Mouse (Mus musculus) liver, postnatal 0 days (tissue): Measurements from ENCODE around the gene Epop. TPM values are rescaled to one million over a fixed set of nuclear protein-coding genes. Genes with fewer than 3 reads are reported as not detected.
"Not testable (repeated sequence)": the region's sequence is repeated elsewhere in the genome, so short reads cannot be mapped to it uniquely, and the experiment has no call there.

Experiments
- ATAC-seq: fragments of 200-750 bp; cut with Nextera tagmentation; 2 replicates; pipeline ENCODE4 v1.8.0; 2017; ENCODE audit warnings: mild to moderate bottlenecking, moderate library complexity
- DNase-seq: peaks from one replicate; pipeline ENCODE4 v3.0.0-alpha.2; 2016
- H3K27ac ChIP-seq: fragments of 300-500 bp; sonication (generic); 2 replicates; pipeline ENCODE4 v1.5.1; 2014; ENCODE audit warnings: antibody characterized with exemption, moderate library complexity, mild to moderate bottlenecking, low read depth
- H3K27me3 ChIP-seq: fragments of 300-500 bp; sonication (generic); 2 replicates; pipeline ENCODE4 v1.6.1; 2014; ENCODE audit warnings: low read length, control low read depth, mixed read lengths; ENCODE audit not compliant: insufficient read depth
- H3K36me3 ChIP-seq: fragments of 300-500 bp; sonication (generic); replicated peaks from 2 replicates; pipeline ENCODE4 v1.6.1; 2014; ENCODE audit warnings: mild to moderate bottlenecking, control low read depth, low read length, moderate library complexity, mixed read lengths; ENCODE audit not compliant: insufficient read depth
- H3K4me1 ChIP-seq: fragments of 300-500 bp; sonication (generic); 2 replicates; pipeline ENCODE4 v1.6.1; 2014; ENCODE audit warnings: antibody characterized with exemption, mild to moderate bottlenecking, control low read depth; ENCODE audit not compliant: insufficient read depth
- H3K4me2 ChIP-seq: fragments of 300-500 bp; sonication (generic); 2 replicates; pipeline ENCODE4 v1.6.1; 2014; ENCODE audit warnings: low read depth, mild to moderate bottlenecking, low read length, moderate library complexity, mixed read lengths
- H3K4me3 ChIP-seq: fragments of 300-500 bp; sonication (generic); 2 replicates; pipeline ENCODE4 v1.5.1; 2014; ENCODE audit warnings: low read depth, low read length
- H3K9ac ChIP-seq: fragments of 300-500 bp; sonication (generic); replicated peaks from 2 replicates; pipeline ENCODE4 v1.6.1; 2014; ENCODE audit warnings: mild to moderate bottlenecking, moderate library complexity
- H3K9me3 ChIP-seq: fragments of 300-500 bp; sonication (generic); 2 replicates; pipeline ENCODE4 v1.6.1; 2016; ENCODE audit warnings: mild to moderate bottlenecking, control low read depth, low read length, mixed read lengths
- CTCF ChIP-seq: sonication (generic); IDR thresholded peaks from 2 replicates; pipeline ENCODE4 v1.5.1; 2016; ENCODE audit warnings: antibody characterized with exemption, low read depth
- EP300 ChIP-seq: IDR thresholded peaks from 2 replicates; pipeline ENCODE4 v1.6.1; 2016; ENCODE audit warnings: antibody characterized with exemption, low read depth, mild to moderate bottlenecking
- WGBS: fragments of 180-500 bp; shearing (Covaris S2); extraction: QIAGEN DNeasy Blood & Tissue Kit; methylation state at CpG from one replicate; pipeline ENCODE4 v1.1.7; 2014; ENCODE audit not compliant: insufficient replicate concordance; 5-methylcytosine and 5-hydroxymethylcytosine counted together
- polyA plus RNA-seq: library from polyadenylated mRNA; unstranded; fragments of >200 nt; fragmentation: Nextera tagmentation; extraction: Ambion mirVana; gene quantifications from 2 replicates; pipeline ENCODE4 v1.2.1, GENCODE M21; 2015

Gene Epop
- polyA plus RNA-seq, 1 experiment from 2014 or later: 1.1 TPM

- H3K4me1 ChIP-seq: peaks cover 29% of the 10 kb centered on the region
- peaks cover 37% of the 10 kb centered on the region for H3K27me3 ChIP-seq
- no peaks in the 10 kb centered on the region for H3K9me3 ChIP-seq
- DNase-seq (peak; percentile 31), ATAC-seq (no peak)
- H3K27ac ChIP-seq: peak overlapping the region; percentile 39; the same call in 1 of the 2 replicates
- peak overlapping the region; percentile 84 for H3K4me2 ChIP-seq
- H3K9ac ChIP-seq: no peak overlapping the region; the same call in 1 of the 2 replicates
- peak overlapping the region; percentile 69 for H3K4me3 ChIP-seq
- no peaks in the 10 kb centered on the region; the same call in 1 of the 2 replicates for H3K36me3 ChIP-seq
- TF ChIP-seq EP300: no peak
- TF ChIP-seq CTCF: no peak
- WGBS: 2% methylated on average over 14 of the region's 20 CpGs
Observed at GRCm38 (mm10) chr11:97661648-97662133, 32.2 kb upstream of the Epop start.

GRCm38 (mm10) chr11:97660734-97661647, 31.5 kb upstream of the Epop start:
- no peak for DNase-seq
- 4% methylated on average over 27 of the region's 27 CpGs for WGBS

GRCm38 (mm10) chr11:97659990-97660714, 30.6 kb upstream of the Epop start:
- Histone ChIP-seq H3K9ac (peak overlapping the region; percentile 76), H3K4me1 (peaks cover 29% of the 10 kb centered on the region), H3K4me2 (peak overlapping the region; percentile 84), H3K27me3 (peaks cover 37% of the 10 kb centered on the region), H3K9me3 (no peaks in the 10 kb centered on the region), H3K27ac (peak overlapping the region; percentile 90), H3K4me3 (peak overlapping the region; percentile 69), H3K36me3 (no peaks in the 10 kb centered on the region)
- DNase-seq (peak; percentile 84), ATAC-seq (peak; percentile 83)
- TF ChIP-seq CTCF (no peak), EP300 (no peak)
- 0% methylated on average over 70 of the region's 78 CpGs for WGBS

More at GRCm38 (mm10) chr11:97660734-97661647, 31.5 kb upstream of the Epop start:
- H3K4me3 ChIP-seq: peak overlapping the region; percentile 69
- H3K9me3 ChIP-seq: no peaks in the 10 kb centered on the region
- H3K27ac ChIP-seq: peak overlapping the region; percentile 90
- TF ChIP-seq CTCF (no peak), EP300 (no peak)
- peak overlapping the region; percentile 84 for H3K4me2 ChIP-seq
- ATAC-seq: no peak
- peaks cover 37% of the 10 kb centered on the region for H3K27me3 ChIP-seq
- H3K36me3 ChIP-seq: no peaks in the 10 kb centered on the region
- H3K9ac ChIP-seq: peak overlapping the region; percentile 76; the same call in 1 of the 2 replicates
- peaks cover 29% of the 10 kb centered on the region for H3K4me1 ChIP-seq

DNA sequence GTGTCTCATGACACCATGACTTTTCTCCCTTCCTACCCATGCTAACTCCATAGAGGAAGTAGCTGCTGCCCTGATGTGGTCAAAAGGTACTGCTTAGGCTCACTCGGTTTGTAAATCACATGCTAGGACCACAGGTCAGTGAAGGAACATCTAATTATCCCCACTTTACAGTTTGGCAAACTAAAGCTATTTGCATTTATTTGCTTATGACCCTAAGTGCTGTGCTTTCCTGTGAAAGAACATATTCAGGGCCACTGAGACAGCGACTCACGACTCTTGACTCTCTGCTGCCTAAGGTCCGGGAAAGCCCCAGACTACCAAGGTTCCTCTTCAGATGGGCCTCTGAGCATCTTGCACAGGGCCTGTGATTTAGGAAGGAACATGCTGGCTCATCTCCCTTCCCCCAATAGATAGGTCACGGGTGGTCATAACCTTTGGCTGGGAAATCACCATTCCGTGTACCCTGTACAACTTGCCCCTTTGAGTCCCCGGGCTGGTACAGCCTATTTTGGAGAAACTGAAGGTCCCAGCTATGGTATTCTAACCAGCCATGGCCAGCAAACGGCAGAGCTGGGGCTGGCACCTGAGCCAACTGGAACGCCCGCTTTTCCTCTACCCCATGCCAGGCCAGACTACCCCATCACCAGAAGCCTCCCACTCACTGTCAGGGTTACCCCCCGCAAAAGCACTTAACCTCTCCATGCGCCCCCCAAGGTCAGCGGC, 29.9 kb upstream of the Epop start:
- H3K9me3 ChIP-seq: no peaks in the 10 kb centered on the region
- ATAC-seq: peak; percentile 12; the same call in 1 of the 2 replicates
- H3K27ac ChIP-seq: peak overlapping the region; percentile 90
- H3K9ac ChIP-seq: peak overlapping the region; percentile 76
- H3K36me3 ChIP-seq: no peaks in the 10 kb centered on the region
- peak overlapping the region; percentile 84 for H3K4me2 ChIP-seq
- DNase-seq: peak; percentile 38
- TF ChIP-seq EP300: no peak
- TF ChIP-seq CTCF: no peak
- 3% methylated on average over 13 of the region's 13 CpGs for WGBS
- peaks cover 29% of the 10 kb centered on the region for H3K4me1 ChIP-seq
- peaks cover 32% of the 10 kb centered on the region for H3K27me3 ChIP-seq
- peak overlapping the region; percentile 69 for H3K4me3 ChIP-seq

GRCm38 (mm10) chr11:97658751-97659266, 29.3 kb upstream of the Epop start:
- H3K4me3 ChIP-seq: peak overlapping the region; percentile 69; the same call in 1 of the 2 replicates
- TF ChIP-seq EP300 (no peak), CTCF (no peak)
- H3K9ac ChIP-seq: no peak overlapping the region
- no peaks in the 10 kb centered on the region for H3K9me3 ChIP-seq
- H3K27ac ChIP-seq: peak overlapping the region; percentile 90
- WGBS: 43% methylated on average over 11 of the region's 11 CpGs
- ATAC-seq: no peak
- no peak for DNase-seq
- no peaks in the 10 kb centered on the region for H3K36me3 ChIP-seq
- H3K4me1 ChIP-seq: peaks cover 29% of the 10 kb centered on the region
- peaks cover 27% of the 10 kb centered on the region for H3K27me3 ChIP-seq
- peak overlapping the region; percentile 84 for H3K4me2 ChIP-seq

- 79% methylated on average over 6 of the region's 6 CpGs for WGBS
- not testable (repeated sequence) for H3K9me3 ChIP-seq, ATAC-seq, H3K9ac ChIP-seq, H3K4me3 ChIP-seq, DNase-seq, H3K36me3 ChIP-seq, H3K27ac ChIP-seq, H3K4me2 ChIP-seq
- peaks cover 25% of the 10 kb centered on the region for H3K27me3 ChIP-seq
- H3K4me1 ChIP-seq: peaks cover 29% of the 10 kb centered on the region
Observed at GRCm38 (mm10) chr11:97657967-97658366, 28.5 kb upstream of the Epop start.
